Mouse (Mus musculus) spleen, postnatal 36 days (tissue): Measurements from ENCODE around the gene Col6a6.
"Not testable (repeated sequence)": the region's sequence is repeated elsewhere in the genome, so short reads cannot be mapped to it uniquely, and the experiment has no call there.

Experiments used
- DNase-seq, 2 experiments: peaks; one replicate each; pipeline ENCODE4 v3.0.0; 2022; ENCODE audit warnings: low spot score in 2 of 2, mixed read lengths in 1 of 2

Gene Col6a6

GRCm38 (mm10) chr9:105672032-105672431 lies 155.9 kb downstream of the Col6a6 start:
- no peak for DNase-seq

- no peak for DNase-seq
Measured at GRCm38 (mm10) chr9:105670916-105671315, 157.0 kb downstream of the Col6a6 start.

- DNase-seq: no peak
Measured at GRCm38 (mm10) chr9:105665269-105665668, 162.7 kb downstream of the Col6a6 start.

DNA sequence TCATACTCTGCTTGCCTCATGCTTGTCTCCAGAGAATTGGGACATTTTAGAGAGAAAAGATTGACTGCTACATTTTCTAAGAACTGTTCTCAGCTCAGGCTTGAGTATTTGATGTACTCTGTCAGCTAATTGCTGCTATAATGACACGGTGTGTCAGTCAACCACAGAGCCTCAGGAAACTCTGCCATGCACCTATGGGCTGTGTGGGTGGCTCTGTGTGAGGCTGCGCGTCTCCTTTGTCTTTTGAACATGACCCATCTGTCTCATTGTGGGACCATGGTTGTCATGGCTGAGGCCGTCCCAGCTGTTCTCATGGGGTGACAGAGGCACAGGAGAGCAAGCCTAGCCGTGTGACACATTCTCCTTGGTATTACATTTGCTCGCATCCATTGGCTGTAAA lies 168.1 kb downstream of the Col6a6 start:
- peak; percentile 73 to 74 for DNase-seq

DNA sequence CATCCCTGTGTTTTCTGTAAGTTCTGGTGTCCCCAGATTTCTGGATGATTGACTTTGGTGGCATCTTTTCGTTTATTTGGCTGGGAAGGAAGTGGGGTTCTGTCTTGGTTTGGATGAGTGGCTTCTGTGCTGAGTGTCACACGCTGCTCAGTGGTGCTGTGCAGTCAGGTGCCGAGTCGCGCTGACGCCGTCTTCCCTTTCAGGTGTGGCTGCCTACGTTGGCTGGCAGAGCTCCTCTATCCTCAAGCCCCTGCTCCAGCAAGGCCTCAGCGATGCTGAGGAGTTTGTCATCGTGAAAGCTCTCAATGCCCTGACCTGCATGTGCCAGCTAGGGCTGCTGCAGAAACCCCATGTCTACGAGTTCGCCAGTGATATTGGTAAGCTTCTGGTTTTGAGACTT lies 169.7 kb downstream of the Col6a6 start:
- peak; percentile 43 to 52 for DNase-seq

DNA sequence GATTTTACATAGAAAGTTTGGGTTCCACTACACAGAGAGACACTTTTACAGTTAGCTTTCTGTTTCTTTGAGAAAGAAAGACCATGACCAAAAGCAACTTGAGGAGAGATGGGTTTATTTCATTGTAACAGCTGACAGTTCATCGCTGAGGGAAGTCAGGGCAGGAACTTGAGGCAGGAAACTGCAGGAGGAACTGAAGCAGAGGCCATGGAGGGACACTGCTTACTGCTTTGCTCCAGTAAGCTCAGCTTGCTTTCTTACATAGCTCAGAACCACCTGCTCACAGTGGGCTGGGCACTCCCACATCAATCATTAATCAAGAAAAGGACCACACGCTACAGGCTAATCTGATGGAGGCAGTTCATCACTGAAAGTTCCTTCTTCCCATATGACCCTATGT lies 171.8 kb downstream of the Col6a6 start:
- DNase-seq: peak; percentile 70 to 71

- peak; percentile 85 to 88 for DNase-seq
Measured at GRCm38 (mm10) chr9:105642460-105643371, 185.2 kb downstream of the Col6a6 start, which contains the start of gene Pik3r4. TSS of gene Pik3r4 (plus strand) at chr9:105642978.

DNA sequence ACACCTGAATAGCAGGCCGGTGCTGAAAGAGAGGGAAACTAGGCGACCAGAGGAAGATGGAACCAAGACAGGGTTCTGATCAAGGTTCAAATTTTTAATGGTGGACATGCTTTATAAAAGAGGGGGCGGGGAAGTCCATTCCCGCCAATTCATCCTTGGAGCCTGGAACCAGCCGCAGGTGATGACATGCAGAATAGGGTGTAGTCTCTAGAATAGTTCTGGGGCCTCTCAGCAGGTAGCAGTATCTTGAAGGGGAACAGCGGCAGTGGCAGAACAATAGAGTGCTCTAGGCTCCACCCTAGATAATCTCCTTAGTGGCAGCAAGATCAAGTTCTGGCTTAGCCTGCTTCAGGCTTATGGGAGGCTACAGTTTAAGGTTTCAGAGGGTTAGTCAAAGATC lies 186.6 kb downstream of the Col6a6 start:
- not testable (repeated sequence) for DNase-seq
